Mouse (Mus musculus) intestine, postnatal 0 days (tissue): ENCODE measurements around the gene Dydc1. TPM values are rescaled to one million over a fixed set of nuclear protein-coding genes. Genes with fewer than 3 reads are reported as not detected.

Experiments used
- ATAC-seq: fragments of 200-750 bp; cut with Nextera tagmentation; 2 replicates; pipeline ENCODE4 v1.8.0; 2017; ENCODE audit warnings: mild to moderate bottlenecking, moderate TSS enrichment, moderate library complexity
- H3K27ac ChIP-seq: fragments of 300-500 bp; sonication (generic); 2 replicates; pipeline ENCODE4 v1.5.1; 2014; ENCODE audit warnings: mild to moderate bottlenecking, low read depth, low read length, moderate library complexity
- H3K27me3 ChIP-seq: fragments of 300-500 bp; sonication (generic); replicated peaks from 2 replicates; pipeline ENCODE4 v1.6.1; 2014; ENCODE audit warnings: low read length, mixed read lengths; ENCODE audit not compliant: control insufficient read depth, insufficient read depth
- H3K36me3 ChIP-seq: fragments of 300-500 bp; sonication (generic); 2 replicates; pipeline ENCODE4 v1.6.1; 2014; ENCODE audit warnings: mild to moderate bottlenecking, moderate library complexity; ENCODE audit not compliant: control insufficient read depth, insufficient read depth
- H3K4me1 ChIP-seq: fragments of 300-500 bp; sonication (generic); replicated peaks from 2 replicates; pipeline ENCODE4 v1.6.1; 2014; ENCODE audit warnings: antibody characterized with exemption, low read length, mixed read lengths; ENCODE audit not compliant: control insufficient read depth, insufficient read depth
- H3K4me2 ChIP-seq: fragments of 300-500 bp; sonication (generic); replicated peaks from 2 replicates; pipeline ENCODE4 v1.6.1; 2014; ENCODE audit warnings: low read depth, mild to moderate bottlenecking, moderate library complexity
- H3K4me3 ChIP-seq: fragments of 300-500 bp; sonication (generic); 2 replicates; pipeline ENCODE4 v1.5.1; 2014; ENCODE audit warnings: low read depth, low read length
- H3K9ac ChIP-seq: fragments of 300-500 bp; sonication (generic); 2 replicates; pipeline ENCODE4 v1.6.1; 2014; ENCODE audit warnings: mild to moderate bottlenecking, low read depth, low read length
- H3K9me3 ChIP-seq: fragments of 300-500 bp; sonication (generic); 2 replicates; pipeline ENCODE4 v1.6.1; 2016; ENCODE audit warnings: mixed run types; ENCODE audit not compliant: control insufficient read depth
- CTCF ChIP-seq: sonication (generic); IDR thresholded peaks from 2 replicates; pipeline ENCODE4 v1.5.1; 2016; ENCODE audit warnings: low read depth, mild to moderate bottlenecking, control low read depth, antibody characterized with exemption, moderate library complexity
- WGBS: fragments of 180-500 bp; shearing (Covaris S2); extraction: QIAGEN DNeasy Blood & Tissue Kit; methylation state at CpG from one replicate; pipeline ENCODE4 v1.1.7; 2014; 5-methylcytosine and 5-hydroxymethylcytosine counted together
- polyA plus RNA-seq: library from polyadenylated mRNA; unstranded; fragments of >200 nt; fragmentation: Nextera tagmentation; extraction: Ambion mirVana; gene quantifications from 2 replicates; pipeline ENCODE4 v1.2.1, GENCODE M21; 2015

Dydc1 gene
- polyA plus RNA-seq, 1 experiment from 2014 or later: not detected

- TF ChIP-seq CTCF: no peak
- Histone ChIP-seq H3K36me3 (no peaks in the 10 kb centered on the region), H3K27ac (no peak within 1 kb of the TSS), H3K4me2 (no peak within 1 kb of the TSS), H3K4me3 (no peak within 1 kb of the TSS), H3K9me3 (no peaks in the 10 kb centered on the region), H3K4me1 (no peaks in the 10 kb centered on the region), H3K27me3 (no peaks in the 10 kb centered on the region), H3K9ac (no peak within 1 kb of the TSS)
- 59% methylated on average over 10 of the region's 10 CpGs for WGBS
- ATAC-seq: no peak
These were observed 32.2 kb downstream of the Dydc1 start, which contains the start of gene Mat1a for GRCm38 (mm10) chr14:41104853-41105444. Gene Mat1a (plus strand): TSS chr14:41105035.

DNA sequence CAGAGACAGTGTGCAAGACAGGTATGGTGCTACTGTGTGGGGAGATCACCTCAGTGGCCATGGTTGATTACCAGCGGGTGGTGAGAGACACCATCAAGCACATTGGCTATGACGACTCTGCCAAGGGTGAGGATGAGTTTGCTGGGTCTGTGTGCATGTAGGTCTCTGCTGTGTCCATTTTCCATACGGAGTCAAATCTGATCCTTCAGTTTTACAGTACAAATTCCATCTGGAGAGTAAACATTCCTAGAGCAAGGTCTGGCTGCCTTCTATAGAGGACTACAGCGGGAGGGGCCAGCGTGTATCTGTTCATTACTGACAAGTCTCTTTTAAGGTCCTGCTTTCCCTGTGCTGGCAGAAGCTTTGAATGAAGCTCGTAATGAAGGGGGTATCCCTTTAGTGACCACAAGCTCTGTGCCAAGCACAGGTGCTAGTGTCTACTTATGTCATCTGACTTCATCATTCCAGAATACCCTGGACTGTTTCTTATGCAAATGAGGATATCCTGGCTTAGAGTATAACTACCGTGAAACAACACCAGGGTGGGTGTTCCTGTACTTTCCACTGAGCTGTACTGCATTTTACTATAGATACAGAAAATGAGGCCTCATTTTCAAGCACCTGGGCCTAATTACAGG lies 38.4 kb downstream of the Dydc1 start:
- no peak overlapping the region for H3K4me3 ChIP-seq
- H3K36me3 ChIP-seq: no peaks in the 10 kb centered on the region
- no peak overlapping the region for H3K4me2 ChIP-seq
- no peak for ATAC-seq
- no peak overlapping the region for H3K27ac ChIP-seq
- no peaks in the 10 kb centered on the region for H3K27me3 ChIP-seq
- H3K9ac ChIP-seq: no peak overlapping the region
- 70% methylated on average over 7 of the region's 7 CpGs for WGBS
- no peaks in the 10 kb centered on the region for H3K4me1 ChIP-seq
- no peaks in the 10 kb centered on the region for H3K9me3 ChIP-seq
- TF ChIP-seq CTCF: no peak

DNA sequence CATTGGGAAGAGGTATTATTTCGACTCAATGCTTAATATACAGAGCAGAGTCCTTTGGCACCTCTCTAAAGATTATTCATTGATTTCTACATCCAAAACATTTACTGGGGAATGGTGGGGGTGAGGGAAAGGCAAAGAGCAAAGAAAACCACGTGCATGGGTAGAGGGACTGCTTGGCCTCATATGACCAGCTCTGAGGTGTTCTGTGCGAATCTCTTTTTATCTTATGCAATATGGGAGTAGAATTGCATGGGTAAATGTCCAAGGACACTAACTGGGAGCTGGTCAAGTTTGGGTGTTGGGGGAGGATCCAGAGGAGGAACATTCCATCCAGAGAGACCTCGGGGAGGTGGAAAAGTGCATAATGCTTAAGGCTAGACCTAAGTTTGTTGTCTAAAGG lies 40.2 kb downstream of the Dydc1 start:
- H3K4me2 ChIP-seq: no peak overlapping the region
- H3K4me1 ChIP-seq: no peaks in the 10 kb centered on the region
- no peaks in the 10 kb centered on the region for H3K9me3 ChIP-seq
- H3K9ac ChIP-seq: no peak overlapping the region
- no peak overlapping the region for H3K27ac ChIP-seq
- H3K4me3 ChIP-seq: no peak overlapping the region
- 74% methylated on average over 4 of the region's 4 CpGs for WGBS
- no peaks in the 10 kb centered on the region for H3K36me3 ChIP-seq
- H3K27me3 ChIP-seq: no peaks in the 10 kb centered on the region
- TF ChIP-seq CTCF: no peak
- no peak for ATAC-seq

- TF ChIP-seq CTCF: no peak
- H3K4me2 ChIP-seq: no peak overlapping the region
- no peak for ATAC-seq
- no peak overlapping the region for H3K27ac ChIP-seq
- no peaks in the 10 kb centered on the region for H3K4me1 ChIP-seq
- H3K4me3 ChIP-seq: no peak overlapping the region
- H3K9ac ChIP-seq: no peak overlapping the region
- H3K27me3 ChIP-seq: no peaks in the 10 kb centered on the region
- no peaks in the 10 kb centered on the region for H3K36me3 ChIP-seq
- 81% methylated on average over 3 of the region's 3 CpGs for WGBS
- H3K9me3 ChIP-seq: no peaks in the 10 kb centered on the region
These were observed 43.6 kb downstream of the Dydc1 start for GRCm38 (mm10) chr14:41116271-41116670.

GRCm38 (mm10) chr14:41124683-41125082 lies 52.0 kb downstream of the Dydc1 start:
- H3K4me3 ChIP-seq: no peak overlapping the region
- ATAC-seq: no peak
- no peaks in the 10 kb centered on the region for H3K27me3 ChIP-seq
- no peak for TF ChIP-seq CTCF
- H3K4me2 ChIP-seq: no peak overlapping the region
- 84% methylated on average over 5 of the region's 5 CpGs for WGBS
- H3K9me3 ChIP-seq: no peaks in the 10 kb centered on the region
- no peaks in the 10 kb centered on the region for H3K36me3 ChIP-seq
- no peak overlapping the region for H3K9ac ChIP-seq
- no peaks in the 10 kb centered on the region for H3K4me1 ChIP-seq
- no peak overlapping the region for H3K27ac ChIP-seq

GRCm38 (mm10) chr14:41127997-41128396 lies 55.3 kb downstream of the Dydc1 start:
- WGBS: 20% methylated on average over 4 of the region's 4 CpGs
- Histone ChIP-seq H3K27me3 (no peaks in the 10 kb centered on the region), H3K4me2 (no peak overlapping the region), H3K36me3 (no peaks in the 10 kb centered on the region), H3K4me1 (no peaks in the 10 kb centered on the region), H3K9ac (no peak overlapping the region), H3K27ac (no peak overlapping the region), H3K9me3 (no peaks in the 10 kb centered on the region), H3K4me3 (no peak overlapping the region)
- no peak for ATAC-seq
- TF ChIP-seq CTCF: peak; percentile 67
